Mouse (Mus musculus) kidney, postnatal 0 days (tissue): Measurements from ENCODE around the gene Mrc1. TPM values are rescaled to one million over a fixed set of nuclear protein-coding genes. Genes with fewer than 3 reads are reported as not detected.

Source experiments
- ATAC-seq: fragments of 200-750 bp; cut with Nextera tagmentation; replicated peaks from 2 replicates; pipeline ENCODE4 v1.8.0; 2017; ENCODE audit warnings: low read depth, moderate number of reproducible peaks, moderate TSS enrichment, moderate library complexity; ENCODE audit not compliant: low FRiP score
- DNase-seq: peaks from one replicate; pipeline ENCODE4 v3.0.0-alpha.2; 2016; ENCODE audit warnings: low spot score
- H3K27ac ChIP-seq: fragments of 300-500 bp; sonication (generic); 2 replicates; pipeline ENCODE4 v1.5.1; 2014; ENCODE audit warnings: mild to moderate bottlenecking
- H3K27me3 ChIP-seq: fragments of 300-500 bp; sonication (generic); 2 replicates; pipeline ENCODE4 v1.6.1; 2014; ENCODE audit warnings: low read length, mixed read lengths; ENCODE audit not compliant: insufficient read depth
- H3K36me3 ChIP-seq: fragments of 300-500 bp; sonication (generic); 2 replicates; pipeline ENCODE4 v1.6.1; 2014; ENCODE audit warnings: low read length, mixed read lengths; ENCODE audit not compliant: insufficient read depth
- H3K4me1 ChIP-seq: fragments of 300-500 bp; sonication (generic); replicated peaks from 2 replicates; pipeline ENCODE4 v1.6.1; 2014; ENCODE audit warnings: antibody characterized with exemption, low read length, mixed read lengths; ENCODE audit not compliant: insufficient read depth
- H3K4me2 ChIP-seq: fragments of 300-500 bp; sonication (generic); 2 replicates; pipeline ENCODE4 v1.6.1; 2014; ENCODE audit warnings: mild to moderate bottlenecking, low read length, moderate library complexity, mixed read lengths
- H3K4me3 ChIP-seq: fragments of 300-500 bp; sonication (generic); replicated peaks from 2 replicates; pipeline ENCODE4 v1.5.1; 2014; ENCODE audit warnings: low read depth, low read length
- H3K9ac ChIP-seq: fragments of 300-500 bp; sonication (generic); 2 replicates; pipeline ENCODE4 v1.6.1; 2014; ENCODE audit warnings: low read depth, low read length
- H3K9me3 ChIP-seq: fragments of 300-500 bp; sonication (generic); replicated peaks from 2 replicates; pipeline ENCODE4 v1.6.1; 2016; ENCODE audit warnings: low read length, inconsistent platforms, mixed read lengths
- CTCF ChIP-seq: IDR thresholded peaks from 2 replicates; pipeline ENCODE4 v1.5.1; 2016; ENCODE audit warnings: antibody characterized with exemption, low read depth, mild to moderate bottlenecking, moderate library complexity
- WGBS: fragments of 180-500 bp; shearing (Covaris S2); extraction: QIAGEN DNeasy Blood & Tissue Kit; methylation state at CpG from one replicate; pipeline ENCODE4 v1.1.7; 2014; 5-methylcytosine and 5-hydroxymethylcytosine counted together
- polyA plus RNA-seq: library from polyadenylated mRNA; unstranded; fragments of >200 nt; fragmentation: Nextera tagmentation; extraction: Ambion mirVana; gene quantifications from 2 replicates; pipeline ENCODE4 v1.2.1, GENCODE M21; 2015

Mrc1 gene
- polyA plus RNA-seq, 1 experiment from 2014 or later = 4.6 TPM

DNA sequence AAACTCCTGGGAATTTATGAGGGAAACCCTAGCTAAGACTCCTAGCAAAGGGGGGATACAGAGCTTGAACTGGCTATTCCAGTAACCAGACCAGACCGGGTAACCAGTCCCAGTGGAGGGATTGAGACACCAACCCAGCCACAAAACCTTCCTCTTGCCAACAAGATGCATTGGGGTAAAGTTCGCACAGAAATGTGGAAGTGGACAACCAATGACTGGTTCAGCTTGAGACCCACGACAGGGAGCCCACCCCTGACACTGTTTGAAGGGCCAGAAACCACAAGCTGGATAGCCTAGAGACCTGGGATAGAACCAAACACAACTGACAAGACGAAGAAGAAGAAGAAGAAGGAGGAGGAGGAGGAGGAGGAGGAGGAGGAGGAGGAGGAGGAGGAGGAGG is 4.8 kb upstream of the Mrc1 start:
- H3K4me3 ChIP-seq = no peak overlapping the region
- DNase-seq (no peak), ATAC-seq (no peak)
- H3K27me3 ChIP-seq = no peaks in the 10 kb centered on the region
- TF ChIP-seq CTCF = no peak
- 78% methylated on average over 3 of the region's 4 CpGs for WGBS
- H3K9me3 ChIP-seq = no peaks in the 10 kb centered on the region
- H3K27ac ChIP-seq = no peak overlapping the region
- no peak overlapping the region for H3K9ac ChIP-seq
- H3K4me1 ChIP-seq = no peaks in the 10 kb centered on the region
- H3K4me2 ChIP-seq = no peak overlapping the region
- H3K36me3 ChIP-seq = no peaks in the 10 kb centered on the region

DNA sequence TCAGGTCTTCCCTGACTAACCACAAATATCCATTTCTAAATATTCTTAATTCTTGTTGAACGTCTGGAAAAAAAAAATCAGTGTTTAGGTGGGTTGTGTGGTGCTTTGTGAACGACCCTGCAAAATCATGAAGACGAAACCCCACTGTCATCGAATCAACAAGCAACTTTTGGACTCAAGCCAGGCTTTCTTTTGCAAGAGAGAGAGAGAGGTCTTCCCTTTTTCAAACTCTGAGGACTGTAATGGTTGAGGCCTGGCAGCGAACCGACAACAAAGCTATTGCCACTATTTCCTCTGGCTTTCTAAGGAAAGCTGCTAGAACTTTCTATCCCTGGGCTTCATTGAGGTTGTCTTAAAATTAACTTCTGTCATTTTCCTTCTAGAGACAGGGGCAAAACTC is 697 bp upstream of the Mrc1 start:
- ATAC-seq (no peak), DNase-seq (no peak)
- Histone ChIP-seq H3K4me3 (no peak overlapping the region), H3K4me1 (no peaks in the 10 kb centered on the region), H3K9me3 (no peaks in the 10 kb centered on the region), H3K9ac (no peak overlapping the region), H3K4me2 (no peak overlapping the region), H3K27ac (no peak overlapping the region), H3K36me3 (no peaks in the 10 kb centered on the region), H3K27me3 (no peaks in the 10 kb centered on the region)
- no peak for TF ChIP-seq CTCF
- 67% methylated on average over 6 of the region's 6 CpGs for WGBS

DNA sequence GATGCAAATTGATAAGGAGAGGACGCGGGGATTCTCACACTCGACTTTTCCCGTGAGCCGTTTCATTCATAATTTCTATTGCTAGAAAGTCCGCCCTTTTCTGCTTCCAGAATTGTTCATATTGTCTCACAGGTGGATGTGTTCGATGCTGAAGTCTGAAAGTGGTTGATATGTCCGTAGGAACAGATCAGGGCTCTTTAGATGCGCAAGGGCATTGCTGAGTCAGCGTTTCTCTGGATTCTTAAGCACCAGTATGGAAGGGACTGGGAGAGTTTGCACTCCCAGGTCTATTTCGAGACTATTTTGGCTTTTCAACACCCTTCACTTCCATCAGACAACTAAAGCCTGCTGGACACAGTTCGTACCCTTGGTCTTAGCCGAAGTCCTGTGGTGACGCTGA is 787 bp downstream of the Mrc1 start:
- DNase-seq (no peak), ATAC-seq (no peak)
- Histone ChIP-seq H3K9ac (no peak overlapping the region), H3K4me3 (no peak overlapping the region), H3K4me2 (no peak overlapping the region), H3K27me3 (no peaks in the 10 kb centered on the region), H3K36me3 (no peaks in the 10 kb centered on the region), H3K4me1 (no peaks in the 10 kb centered on the region), H3K9me3 (no peaks in the 10 kb centered on the region), H3K27ac (no peak overlapping the region)
- 89% methylated on average over 14 of the region's 14 CpGs for WGBS
- no peak for TF ChIP-seq CTCF

DNA sequence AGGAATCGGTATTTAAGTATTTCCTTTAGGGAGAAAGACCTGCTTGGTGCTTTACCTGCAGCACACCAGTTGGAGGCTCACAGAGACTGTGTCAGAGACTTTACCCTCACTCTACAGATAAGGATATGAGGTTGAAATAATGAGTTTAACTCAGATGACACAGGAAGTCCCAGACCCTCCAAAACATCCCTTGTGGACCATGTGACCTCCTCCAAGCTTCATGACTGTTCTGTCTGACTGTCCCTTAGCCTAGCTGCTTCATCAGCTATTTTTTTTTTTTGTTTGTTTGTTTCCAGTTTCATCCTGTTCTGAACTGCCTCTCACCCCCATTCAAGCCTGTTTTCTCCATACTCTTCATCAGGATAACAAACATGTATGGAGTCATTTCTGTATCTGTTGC is 3.7 kb downstream of the Mrc1 start:
- ATAC-seq (no peak), DNase-seq (no peak)
- H3K27me3 ChIP-seq = no peaks in the 10 kb centered on the region
- TF ChIP-seq CTCF = no peak
- H3K4me3 ChIP-seq = no peak overlapping the region
- no peaks in the 10 kb centered on the region for H3K9me3 ChIP-seq
- 69% methylated on average over 1 of the region's 1 CpGs for WGBS
- no peaks in the 10 kb centered on the region for H3K4me1 ChIP-seq
- H3K36me3 ChIP-seq = no peaks in the 10 kb centered on the region
- H3K4me2 ChIP-seq = no peak overlapping the region
- no peak overlapping the region for H3K9ac ChIP-seq
- no peak overlapping the region for H3K27ac ChIP-seq

DNA sequence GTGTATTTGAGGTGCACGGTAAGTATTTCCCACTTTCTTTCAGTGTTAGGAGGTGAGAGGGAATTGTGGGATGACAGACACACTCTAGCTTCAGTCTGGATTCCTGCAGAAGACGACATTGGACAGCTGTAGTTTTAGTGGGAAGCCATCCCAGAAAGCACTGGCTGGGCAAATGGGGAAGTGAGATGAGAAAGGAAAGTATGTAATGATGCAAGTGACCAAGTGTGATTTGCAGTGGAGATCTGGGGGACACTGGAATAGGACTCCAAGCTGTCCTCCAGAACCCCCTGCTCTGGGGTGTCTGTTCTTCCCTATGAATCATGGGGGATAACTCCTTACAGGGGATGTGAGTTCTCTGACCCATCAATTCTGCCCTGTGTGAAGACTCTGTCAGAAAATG is 4.8 kb downstream of the Mrc1 start:
- TF ChIP-seq CTCF = no peak
- 67% methylated on average over 2 of the region's 2 CpGs for WGBS

DNA sequence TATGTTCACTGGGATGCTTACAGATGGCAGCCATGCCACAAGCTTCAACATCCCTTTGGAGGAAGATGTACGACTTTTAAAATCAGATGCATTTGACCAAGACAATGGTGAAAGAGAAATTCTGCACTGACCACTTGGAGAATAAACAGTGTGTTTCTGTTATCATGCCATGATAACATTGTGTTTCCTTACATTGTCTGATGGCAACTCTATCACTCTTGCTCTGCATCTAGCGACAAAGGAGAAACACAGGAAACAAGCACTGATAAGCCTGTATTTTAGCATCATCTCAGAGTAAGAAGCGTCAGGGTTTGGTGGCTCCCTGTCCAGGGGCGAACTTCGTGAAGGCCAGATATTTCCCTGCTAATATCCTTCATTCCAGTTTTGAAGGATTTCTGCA is 6.1 kb downstream of the Mrc1 start:
- 78% methylated on average over 5 of the region's 5 CpGs for WGBS
- TF ChIP-seq CTCF = no peak
- Histone ChIP-seq H3K36me3 (no peaks in the 10 kb centered on the region), H3K4me1 (no peaks in the 10 kb centered on the region), H3K27me3 (no peaks in the 10 kb centered on the region), H3K4me3 (no peak overlapping the region), H3K27ac (no peak overlapping the region), H3K9ac (no peak overlapping the region), H3K4me2 (no peak overlapping the region), H3K9me3 (no peaks in the 10 kb centered on the region)
- ATAC-seq (no peak), DNase-seq (no peak)

More for the DNA sequence above, 4.8 kb downstream of the Mrc1 start:
- no peaks in the 10 kb centered on the region for H3K36me3 ChIP-seq
- H3K4me2 ChIP-seq = no peak overlapping the region
- H3K27ac ChIP-seq = no peak overlapping the region
- no peak overlapping the region for H3K9ac ChIP-seq
- DNase-seq (no peak), ATAC-seq (no peak)
- H3K27me3 ChIP-seq = no peaks in the 10 kb centered on the region
- no peaks in the 10 kb centered on the region for H3K9me3 ChIP-seq
- no peak overlapping the region for H3K4me3 ChIP-seq
- no peaks in the 10 kb centered on the region for H3K4me1 ChIP-seq

DNA sequence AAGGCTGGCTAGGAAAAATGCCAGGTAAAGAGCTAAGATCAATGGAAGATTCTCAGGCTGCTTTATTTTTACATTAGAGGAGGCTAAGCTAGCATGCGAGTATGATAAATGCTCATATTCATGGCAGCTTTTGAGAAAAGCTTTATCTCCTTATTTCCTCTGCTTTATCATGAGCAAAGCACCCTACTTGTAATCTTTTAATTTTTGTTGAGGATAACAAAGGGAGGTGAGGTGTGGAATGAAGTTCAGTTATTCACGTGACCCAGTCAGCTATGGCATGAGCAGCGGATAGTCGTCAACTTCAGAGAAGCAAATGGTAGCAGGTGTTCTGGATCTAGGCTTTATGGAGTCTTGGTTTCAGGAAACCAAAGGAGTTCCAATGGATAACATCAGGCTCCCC is 7.7 kb downstream of the Mrc1 start:
- Histone ChIP-seq H3K4me2 (no peak overlapping the region), H3K27ac (no peak overlapping the region), H3K4me1 (no peaks in the 10 kb centered on the region), H3K4me3 (no peak overlapping the region), H3K9me3 (no peaks in the 10 kb centered on the region), H3K27me3 (no peaks in the 10 kb centered on the region), H3K9ac (no peak overlapping the region), H3K36me3 (no peaks in the 10 kb centered on the region)
- WGBS = 77% methylated on average over 4 of the region's 4 CpGs
- ATAC-seq = no peak
- TF ChIP-seq CTCF = no peak
- DNase-seq = no peak
